10 mouse cellular contexts compared by ENCODE assay signal in genomic region chr16:17744536-17744935, GRCm38 (mm10). TPM values are rescaled to one million over a fixed set of nuclear protein-coding genes. Genes with fewer than 3 reads are reported as not detected.
DNase-seq lines count a peak whose midpoint lies in the region; ATAC-seq and TF ChIP-seq lines count a peak whose summit lies in the region.
"Had no signal": no experiment of that assay in that cellular context is flagged by ENCODE, and none has a peak within 500 bp of the region (broad histone marks: within the 10 kb centered on the region; RNA-seq: fewer than 3 reads in every experiment).

No protein-coding gene starts in this region.

- peak; percentile 78 for ATAC-seq in megakaryocyte-erythroid progenitor cell, adult 5-6 weeks (replicated peaks; ENCODE audit: low FRiP score, low TSS enrichment, poor library complexity, severe bottlenecking)

- TF ChIP-seq CTCF in spleen, adult 2 months (IDR thresholded peaks at IDR 0.05; ENCODE audit: extremely low read depth, insufficient read depth, insufficient read length, insufficient replicate concordance): peak; percentile 71; the same call in 1 of the 2 replicates

- no peak overlapping the region for H3K27ac ChIP-seq in spleen, adult 2 months (ENCODE audit: insufficient read depth, low read length)
- H3K27ac ChIP-seq: embryonic facial prominence, embryonic 12.5 days; lung, embryonic 15.5 days had no signal

- 27% methylated on average over 1 of the region's 1 CpGs for WGBS in spleen, adult 2 months

- peak; percentile 36 for DNase-seq in gastrocnemius, postnatal 10 days
- no peak for DNase-seq in gastrocnemius, adult 8-10 months (ENCODE audit: low spot score in 2 of 2)
- DNase-seq in spleen, adult 2 months (ENCODE audit: low read depth in 1 of 2, low spot score in 2 of 2): peak in 1 of 2 experiments; percentile 37
- DNase-seq in spleen, postnatal 36 days (ENCODE audit: low spot score in 2 of 2): no peak
- DNase-seq in embryo, embryonic 11.5 days (ENCODE audit: low read depth, low spot score): peak; percentile 35
- no peak for DNase-seq in right cerebral cortex, postnatal 4 days
- no peak for DNase-seq in frontal cortex, postnatal 36 days (ENCODE audit: low spot score in 2 of 2)

- no peaks in the 10 kb centered on the region for H3K27me3 ChIP-seq in spleen, adult 2 months (ENCODE audit: control insufficient read depth, insufficient read depth, low read length)
- H3K27me3 ChIP-seq: embryonic facial prominence, embryonic 12.5 days; lung, embryonic 15.5 days had no signal

- no peaks in the 10 kb centered on the region for H3K4me1 ChIP-seq in spleen, adult 2 months (ENCODE audit: control insufficient read depth, insufficient read depth, insufficient read length)
- H3K4me1 ChIP-seq: embryonic facial prominence, embryonic 12.5 days had no signal

- TF ChIP-seq POLR2A in spleen, adult 2 months (IDR thresholded peaks at IDR 0.05; ENCODE audit: low read depth, low read length): no peak

- H3K4me3 ChIP-seq in spleen, adult 2 months (ENCODE audit: extremely low read depth, insufficient read depth, insufficient read length): no peak overlapping the region
- H3K4me3 ChIP-seq: embryonic facial prominence, embryonic 12.5 days; lung, embryonic 15.5 days had no signal

- H3K36me3 ChIP-seq in spleen, adult 2 months (ENCODE audit: control insufficient read depth, insufficient read depth, low read length): no peaks in the 10 kb centered on the region
- H3K36me3 ChIP-seq: embryonic facial prominence, embryonic 12.5 days; lung, embryonic 15.5 days had no signal

RNA-seq across cellular contexts. Expression of gene Med15, which starts 11.8 kb away (rescaled TPM):
- total RNA-seq in gastrocnemius, postnatal 10 days (2021): 10 to 100 TPM; 24.5 to 34.9 TPM
- total RNA-seq in gastrocnemius, adult 8-10 months (2022): 10 to 100 TPM; 11.7 to 16.7 (median 14.4) TPM
- 110 and 117 TPM in 2 replicates for polyA plus RNA-seq in spleen, adult 2 months (2012; rRNA removed)
- total RNA-seq in megakaryocyte-erythroid progenitor cell, adult 5-6 weeks (2014; fragmentation: Nextera tagmentation): 81.6 and 102 TPM in 2 replicates
- total RNA-seq in megakaryocyte-erythroid progenitor cell, adult 5-6 weeks (2017): 21.5 and 22.6 TPM in 2 replicates

RNA-seq across cellular contexts. Expression of gene Klhl22, which starts 14.9 kb away (rescaled TPM):
- total RNA-seq in gastrocnemius, postnatal 10 days (2021): 10 to 100 TPM; 22.5 to 28.3 TPM
- total RNA-seq in gastrocnemius, adult 8-10 months (2022): 10 to 100 TPM; 20.1 to 30.6 (median 25.4) TPM
- 20.0 and 25.5 TPM in 2 replicates for polyA plus RNA-seq in spleen, adult 2 months (2012; rRNA removed)
- 34.5 and 35.6 TPM in 2 replicates for total RNA-seq in megakaryocyte-erythroid progenitor cell, adult 5-6 weeks (2014; fragmentation: Nextera tagmentation)
- total RNA-seq in megakaryocyte-erythroid progenitor cell, adult 5-6 weeks (2017): 26.6 and 65.5 TPM in 2 replicates

RNA-seq across cellular contexts. Expression of gene Scarf2, which starts 52.5 kb away (rescaled TPM):
- 10 to 100 TPM; 17.3 to 25.4 TPM for total RNA-seq in gastrocnemius, postnatal 10 days (2021)
- total RNA-seq in gastrocnemius, adult 8-10 months (2022): 1 to 10 TPM; 1.1 to 3.3 (median 2.4) TPM
- polyA plus RNA-seq in spleen, adult 2 months (2012; rRNA removed): 27.6 and 40.8 TPM in 2 replicates
- total RNA-seq in megakaryocyte-erythroid progenitor cell, adult 5-6 weeks (2014; fragmentation: Nextera tagmentation): not detected in 2 replicates
- not detected in 2 replicates for total RNA-seq in megakaryocyte-erythroid progenitor cell, adult 5-6 weeks (2017)

Comparison
In these comparisons a context has a peak if more than half of its experiments do, and no peak if none do; other contexts are left out.
1. DNase-seq: peak in gastrocnemius, postnatal 10 days (single experiment) and embryo, embryonic 11.5 days (single experiment); none in gastrocnemius, adult 8-10 months (0 of 2), spleen, postnatal 36 days (0 of 2), right cerebral cortex, postnatal 4 days (single experiment) and frontal cortex, postnatal 36 days (0 of 2).
2. RNA of gene Scarf2, which starts 52.5 kb away (total RNA-seq): 17.3 to 25.4 TPM in gastrocnemius, postnatal 10 days; 1.1 to 3.3 TPM in gastrocnemius, adult 8-10 months and not detected in megakaryocyte-erythroid progenitor cell, adult 5-6 weeks; every median in the first group is over 4 times any median in the second.